Mouse (Mus musculus) C2C12 (cell line): Measurements from ENCODE around the gene Neurl1b. TPM values are rescaled to one million over a fixed set of nuclear protein-coding genes. Genes with fewer than 3 reads are reported as not detected.

Experiments
- H3K27me3 ChIP-seq: one replicate; pipeline ENCODE4 v1.6.1; 2011; ENCODE audit not compliant: control insufficient read depth, insufficient read depth, insufficient read length
- H3K36me3 ChIP-seq: one replicate; pipeline ENCODE4 v1.6.1; 2011; ENCODE audit not compliant: control insufficient read depth, insufficient read depth
- H3K4me3 ChIP-seq: one replicate; pipeline ENCODE4 v1.5.1; 2011; ENCODE audit warnings: mild to moderate bottlenecking, control low read depth; ENCODE audit not compliant: poor library complexity, insufficient read depth, severe bottlenecking
- H3K79me2 ChIP-seq: one replicate; pipeline ENCODE4 v1.6.1; 2011; ENCODE audit not compliant: control insufficient read depth, insufficient read depth
- H3K79me3 ChIP-seq: one replicate; pipeline ENCODE4 v1.6.1; 2011; ENCODE audit warnings: low read depth, control low read depth
- H3ac ChIP-seq: one replicate; pipeline ENCODE3; 2011; ENCODE audit warnings: low read depth; ENCODE audit not compliant: control insufficient read depth, insufficient read length
- CEBPB ChIP-seq: IDR thresholded peaks from one replicate; pipeline ENCODE4 v1.6.1; 2011; ENCODE audit warnings: low read depth, mild to moderate bottlenecking, control low read depth, moderate library complexity
- CTCF ChIP-seq: IDR thresholded peaks from one replicate; pipeline ENCODE4 v1.5.1; 2011; ENCODE audit not compliant: control insufficient read depth, insufficient read depth, insufficient read length
- FOSL1 ChIP-seq: IDR thresholded peaks from one replicate; pipeline ENCODE4 v1.8.0; 2011; ENCODE audit warnings: mild to moderate bottlenecking, low read length; ENCODE audit not compliant: poor library complexity, insufficient read depth, severe bottlenecking
- MAX ChIP-seq: IDR thresholded peaks from one replicate; pipeline ENCODE4 v1.6.1; 2011; ENCODE audit warnings: mild to moderate bottlenecking, control low read depth
- MYOD1 ChIP-seq: IDR thresholded peaks from one replicate; pipeline ENCODE4 v1.6.1; 2011; ENCODE audit warnings: low read depth; ENCODE audit not compliant: control insufficient read depth, insufficient read length
- MYOG ChIP-seq: IDR thresholded peaks from one replicate; pipeline ENCODE4 v1.6.1; 2011; ENCODE audit not compliant: control insufficient read depth, insufficient read length; ENCODE audit errors: extremely low read depth
- USF1 ChIP-seq: IDR thresholded peaks from one replicate; pipeline ENCODE4 v1.6.1; 2011; ENCODE audit warnings: low read depth, mild to moderate bottlenecking, control low read depth, moderate library complexity
- polyA plus RNA-seq: library from polyadenylated mRNA; unstranded; fragments of >200 nt; fragmentation: generic; extraction: Trizol; gene quantifications from one replicate; pipeline ENCODE4 v1.2.1, GENCODE M21; 2012; ENCODE audit warnings: missing spikeins

Neurl1b gene
- polyA plus RNA-seq, 1 experiment: 0.22 TPM

DNA sequence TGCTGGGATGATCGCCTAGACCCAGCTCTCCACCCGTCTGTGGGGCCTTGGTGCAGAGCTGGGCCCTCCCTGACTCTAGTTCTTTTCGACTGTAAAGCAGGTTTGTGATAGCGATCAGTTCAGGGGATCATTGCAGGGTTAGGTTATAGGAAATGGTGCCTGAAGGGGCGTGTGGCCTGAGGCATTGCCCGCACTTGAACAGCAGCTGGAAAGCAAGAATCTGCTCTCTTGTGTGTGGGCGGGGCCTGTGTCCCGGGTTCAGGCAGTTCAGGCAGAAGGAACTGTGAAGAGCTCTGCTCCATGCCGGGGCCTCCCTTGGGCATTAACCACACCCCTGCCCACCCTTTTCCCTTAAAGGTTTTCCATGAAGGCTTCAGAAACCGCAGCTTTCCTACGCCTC is 18.7 kb downstream of the Neurl1b start:
- Histone ChIP-seq H3K79me3 (no peaks in the 10 kb centered on the region), H3K79me2 (no peaks in the 10 kb centered on the region), H3K27me3 (peaks cover 51% of the 10 kb centered on the region), H3ac (no peak overlapping the region), H3K36me3 (no peaks in the 10 kb centered on the region), H3K4me3 (no peak overlapping the region)
- no peak for TF ChIP-seq MYOD1
- no peak for TF ChIP-seq CEBPB
- TF ChIP-seq USF1: no peak
- TF ChIP-seq CTCF: no peak
- TF ChIP-seq MYOG: no peak
- TF ChIP-seq FOSL1: no peak
- no peak for TF ChIP-seq MAX

GRCm38 (mm10) chr17:26437089-26437815 is 22.6 kb downstream of the Neurl1b start:
- H3K36me3 ChIP-seq: no peaks in the 10 kb centered on the region
- H3K79me2 ChIP-seq: no peaks in the 10 kb centered on the region
- no peak overlapping the region for H3K4me3 ChIP-seq
- no peak overlapping the region for H3ac ChIP-seq
- no peak for TF ChIP-seq USF1
- TF ChIP-seq FOSL1: no peak
- TF ChIP-seq CTCF: no peak
- TF ChIP-seq MYOD1: no peak
- TF ChIP-seq MYOG: no peak
- no peak for TF ChIP-seq CEBPB
- TF ChIP-seq MAX: no peak
- H3K79me3 ChIP-seq: no peaks in the 10 kb centered on the region
- peaks cover 48% of the 10 kb centered on the region for H3K27me3 ChIP-seq

DNA sequence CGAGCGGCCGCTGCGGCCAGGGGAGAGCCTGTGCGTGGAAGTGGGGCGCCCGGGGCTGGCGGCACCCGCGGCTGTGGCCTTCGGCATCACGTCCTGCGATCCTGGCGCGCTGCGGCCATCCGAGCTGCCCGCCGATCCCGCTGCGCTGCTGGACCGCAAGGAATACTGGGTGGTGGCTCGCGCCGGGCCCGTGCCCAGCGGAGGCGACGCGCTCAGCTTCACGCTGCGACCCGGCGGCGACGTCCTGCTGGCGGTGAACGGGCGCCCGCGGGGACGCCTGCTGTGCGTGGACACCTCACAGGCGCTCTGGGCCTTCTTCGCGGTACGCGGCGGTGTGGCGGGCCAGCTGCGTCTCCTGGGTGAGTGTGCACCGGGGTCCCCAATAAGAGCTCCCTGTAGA is 24.4 kb downstream of the Neurl1b start:
- no peak for TF ChIP-seq USF1
- TF ChIP-seq CEBPB: no peak
- TF ChIP-seq MYOD1: no peak
- no peaks in the 10 kb centered on the region for H3K79me2 ChIP-seq
- H3K36me3 ChIP-seq: no peaks in the 10 kb centered on the region
- no peak overlapping the region for H3K4me3 ChIP-seq
- H3ac ChIP-seq: no peak overlapping the region
- peaks cover 50% of the 10 kb centered on the region for H3K27me3 ChIP-seq
- H3K79me3 ChIP-seq: no peaks in the 10 kb centered on the region

DNA sequence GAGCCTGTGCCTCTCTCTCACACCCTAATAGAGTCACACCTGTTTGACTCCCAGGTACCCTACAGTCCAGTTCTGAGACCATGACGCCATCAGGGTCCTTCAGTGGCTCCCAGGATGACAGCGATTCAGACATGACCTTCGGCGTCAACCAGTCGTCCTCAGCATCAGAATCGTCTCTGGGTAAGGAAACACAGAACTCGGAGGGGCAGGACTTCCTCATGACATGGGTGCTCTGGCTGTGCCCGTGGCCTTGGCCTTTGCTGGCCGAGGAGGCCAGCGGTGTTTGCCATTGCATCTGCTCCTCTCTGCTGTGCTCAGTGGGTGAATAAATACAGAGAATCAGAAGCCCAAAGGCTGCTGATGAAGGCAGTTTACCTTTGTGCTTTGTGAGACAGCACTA is 26.4 kb downstream of the Neurl1b start:
- Histone ChIP-seq H3K36me3 (no peaks in the 10 kb centered on the region), H3ac (no peak overlapping the region), H3K4me3 (no peak overlapping the region), H3K27me3 (peaks cover 59% of the 10 kb centered on the region), H3K79me3 (no peaks in the 10 kb centered on the region), H3K79me2 (no peaks in the 10 kb centered on the region)
- TF ChIP-seq FOSL1 (no peak), MAX (no peak), CTCF (no peak), USF1 (no peak), CEBPB (no peak), MYOG (no peak), MYOD1 (no peak)

DNA sequence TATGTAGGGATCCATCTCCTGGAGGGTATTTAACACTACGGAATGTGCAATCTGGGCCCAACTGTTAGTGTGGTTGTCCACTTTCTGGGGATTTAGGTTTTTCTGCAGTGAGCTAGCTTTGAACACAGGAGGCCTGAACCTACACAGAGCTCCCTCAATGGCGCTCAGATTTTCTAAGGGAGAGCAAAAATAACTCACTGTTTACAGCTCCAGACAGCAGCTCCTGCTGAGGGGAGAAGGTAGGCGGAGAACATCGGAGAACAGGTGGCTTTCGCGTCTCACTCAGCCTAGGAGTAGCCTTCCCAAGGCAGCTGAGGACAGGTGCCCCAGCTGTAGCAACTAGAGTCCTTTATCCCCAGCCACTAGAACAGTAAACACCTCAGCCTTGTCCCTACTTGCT is 27.6 kb downstream of the Neurl1b start:
- no peak overlapping the region for H3ac ChIP-seq
- H3K36me3 ChIP-seq: no peaks in the 10 kb centered on the region
- TF ChIP-seq CEBPB (no peak), MYOD1 (no peak), CTCF (no peak), MYOG (no peak), USF1 (no peak), FOSL1 (no peak), MAX (no peak)
- no peak overlapping the region for H3K4me3 ChIP-seq
- H3K27me3 ChIP-seq: peaks cover 60% of the 10 kb centered on the region
- no peaks in the 10 kb centered on the region for H3K79me2 ChIP-seq
- no peaks in the 10 kb centered on the region for H3K79me3 ChIP-seq

GRCm38 (mm10) chr17:26443865-26444264 is 29.2 kb downstream of the Neurl1b start:
- no peak for TF ChIP-seq MAX
- TF ChIP-seq MYOG: no peak
- TF ChIP-seq CTCF: no peak
- TF ChIP-seq FOSL1: no peak
- TF ChIP-seq MYOD1: no peak
- no peak for TF ChIP-seq CEBPB
- no peak for TF ChIP-seq USF1
- H3K27me3 ChIP-seq: peaks cover 64% of the 10 kb centered on the region
- H3K4me3 ChIP-seq: no peak overlapping the region
- no peaks in the 10 kb centered on the region for H3K79me3 ChIP-seq
- H3ac ChIP-seq: no peak overlapping the region
- no peaks in the 10 kb centered on the region for H3K36me3 ChIP-seq
- no peaks in the 10 kb centered on the region for H3K79me2 ChIP-seq
